Mouse (Mus musculus) kidney, postnatal 0 days (tissue): ENCODE measurements at regions not wholly inside any gene's neighbourhood (a gene's known extent, or its start where the extent isn't known, plus 50 kb on each side); places are given as distances from the start of the nearest gene placed in this dataset.

Source experiments
- ATAC-seq: fragments of 200-750 bp; cut with Nextera tagmentation; replicated peaks from 2 replicates; pipeline ENCODE4 v1.8.0; 2017; ENCODE audit warnings: low read depth, moderate number of reproducible peaks, moderate TSS enrichment, moderate library complexity; ENCODE audit not compliant: low FRiP score
- DNase-seq: peaks from one replicate; pipeline ENCODE4 v3.0.0-alpha.2; 2016; ENCODE audit warnings: low spot score
- H3K27ac ChIP-seq: fragments of 300-500 bp; sonication (generic); 2 replicates; pipeline ENCODE4 v1.5.1; 2014; ENCODE audit warnings: mild to moderate bottlenecking
- H3K27me3 ChIP-seq: fragments of 300-500 bp; sonication (generic); 2 replicates; pipeline ENCODE4 v1.6.1; 2014; ENCODE audit warnings: low read length, mixed read lengths; ENCODE audit not compliant: insufficient read depth
- H3K36me3 ChIP-seq: fragments of 300-500 bp; sonication (generic); 2 replicates; pipeline ENCODE4 v1.6.1; 2014; ENCODE audit warnings: low read length, mixed read lengths; ENCODE audit not compliant: insufficient read depth
- H3K4me1 ChIP-seq: fragments of 300-500 bp; sonication (generic); replicated peaks from 2 replicates; pipeline ENCODE4 v1.6.1; 2014; ENCODE audit warnings: antibody characterized with exemption, low read length, mixed read lengths; ENCODE audit not compliant: insufficient read depth
- H3K4me2 ChIP-seq: fragments of 300-500 bp; sonication (generic); 2 replicates; pipeline ENCODE4 v1.6.1; 2014; ENCODE audit warnings: mild to moderate bottlenecking, low read length, moderate library complexity, mixed read lengths
- H3K4me3 ChIP-seq: fragments of 300-500 bp; sonication (generic); replicated peaks from 2 replicates; pipeline ENCODE4 v1.5.1; 2014; ENCODE audit warnings: low read depth, low read length
- H3K9ac ChIP-seq: fragments of 300-500 bp; sonication (generic); 2 replicates; pipeline ENCODE4 v1.6.1; 2014; ENCODE audit warnings: low read depth, low read length
- H3K9me3 ChIP-seq: fragments of 300-500 bp; sonication (generic); replicated peaks from 2 replicates; pipeline ENCODE4 v1.6.1; 2016; ENCODE audit warnings: low read length, inconsistent platforms, mixed read lengths
- CTCF ChIP-seq: IDR thresholded peaks from 2 replicates; pipeline ENCODE4 v1.5.1; 2016; ENCODE audit warnings: antibody characterized with exemption, low read depth, mild to moderate bottlenecking, moderate library complexity
- WGBS: fragments of 180-500 bp; shearing (Covaris S2); extraction: QIAGEN DNeasy Blood & Tissue Kit; methylation state at CpG from one replicate; pipeline ENCODE4 v1.1.7; 2014; 5-methylcytosine and 5-hydroxymethylcytosine counted together

GRCm38 (mm10) chr9:85380756-85381155, 53.6 kb upstream of the Tent5a start:
- H3K9me3 ChIP-seq: no peaks in the 10 kb centered on the region
- H3K4me3 ChIP-seq: no peak overlapping the region
- H3K27me3 ChIP-seq: no peaks in the 10 kb centered on the region
- no peak for TF ChIP-seq CTCF
- no peak for DNase-seq
- H3K9ac ChIP-seq: no peak overlapping the region
- ATAC-seq: no peak
- H3K4me2 ChIP-seq: no peak overlapping the region
- H3K27ac ChIP-seq: no peak overlapping the region
- 85% methylated on average over 5 of the region's 5 CpGs for WGBS
- no peaks in the 10 kb centered on the region for H3K36me3 ChIP-seq
- no peaks in the 10 kb centered on the region for H3K4me1 ChIP-seq

DNA sequence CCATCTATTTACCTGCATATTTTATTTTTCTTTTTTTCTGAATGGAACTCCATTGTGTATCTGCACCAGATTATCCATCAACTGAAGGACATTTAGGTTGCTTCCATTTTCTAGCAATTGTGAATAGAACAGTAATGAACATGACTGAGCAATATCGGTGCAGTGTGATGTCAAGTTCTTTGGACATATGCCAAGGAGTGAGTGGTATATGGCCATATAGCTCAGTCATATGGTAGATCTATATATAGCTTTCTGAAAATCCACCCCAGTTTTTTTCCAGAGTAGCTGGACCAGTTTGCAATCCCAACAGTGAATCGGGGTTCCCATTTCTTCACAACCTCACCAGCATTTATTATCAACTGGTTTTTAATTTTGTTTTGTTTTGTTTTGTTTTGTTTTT, 52.0 kb upstream of the Tent5a start:
- H3K27ac ChIP-seq: no peak overlapping the region
- H3K4me1 ChIP-seq: no peaks in the 10 kb centered on the region
- ATAC-seq (no peak), DNase-seq (no peak)
- TF ChIP-seq CTCF: no peak
- 78% methylated on average over 2 of the region's 2 CpGs for WGBS
- H3K36me3 ChIP-seq: no peaks in the 10 kb centered on the region
- H3K4me2 ChIP-seq: no peak overlapping the region
- H3K27me3 ChIP-seq: no peaks in the 10 kb centered on the region
- no peak overlapping the region for H3K4me3 ChIP-seq
- no peaks in the 10 kb centered on the region for H3K9me3 ChIP-seq
- no peak overlapping the region for H3K9ac ChIP-seq
